Mouse (Mus musculus) embryonic facial prominence, embryonic 15.5 days (tissue): ENCODE measurements around the gene Vmn2r87. TPM values are rescaled to one million over a fixed set of nuclear protein-coding genes. Genes with fewer than 3 reads are reported as not detected.

Experiments
- polyA plus RNA-seq: library from polyadenylated mRNA; unstranded; fragments of >200 nt; fragmentation: Nextera tagmentation; extraction: Ambion mirVana; gene quantifications from 2 replicates; pipeline ENCODE4 v1.2.1, GENCODE M21; 2015

The Vmn2r87 gene
- polyA plus RNA-seq, 1 experiment from 2014 or later = not detected

Other genes with a start within 250 kb of the Vmn2r87 start
- 0.05 and 0.13 TPM in 2 replicates for gene Neurod4, start 217.2 kb downstream of the Vmn2r87 start, polyA plus RNA-seq
- 2.5 and 3.2 TPM in 2 replicates for gene Tespa1, start 174.5 kb downstream of the Vmn2r87 start, polyA plus RNA-seq
- gene Vmn2r84, start 103.1 kb downstream of the Vmn2r87 start, polyA plus RNA-seq = 0.04 TPM in 1 of 2 replicates, not detected in the other
- not detected in 2 replicates for gene Vmn2r85, start 67.7 kb downstream of the Vmn2r87 start, polyA plus RNA-seq
- not detected in 2 replicates for gene Vmn2r86, start 41.3 kb downstream of the Vmn2r87 start, polyA plus RNA-seq